Mouse (Mus musculus) kidney, postnatal 36 days (tissue): ENCODE data around the gene Ptbp2.
A peak's percentile ranks its signal among the peaks of the same experiment; 100 is the strongest.

Experiments used
- DNase-seq, 2 experiments: peaks; one replicate each; pipeline ENCODE4 v3.0.0; 2021 to 2022; ENCODE audit warnings: mixed read lengths in 2 of 2

Ptbp2 gene

DNA sequence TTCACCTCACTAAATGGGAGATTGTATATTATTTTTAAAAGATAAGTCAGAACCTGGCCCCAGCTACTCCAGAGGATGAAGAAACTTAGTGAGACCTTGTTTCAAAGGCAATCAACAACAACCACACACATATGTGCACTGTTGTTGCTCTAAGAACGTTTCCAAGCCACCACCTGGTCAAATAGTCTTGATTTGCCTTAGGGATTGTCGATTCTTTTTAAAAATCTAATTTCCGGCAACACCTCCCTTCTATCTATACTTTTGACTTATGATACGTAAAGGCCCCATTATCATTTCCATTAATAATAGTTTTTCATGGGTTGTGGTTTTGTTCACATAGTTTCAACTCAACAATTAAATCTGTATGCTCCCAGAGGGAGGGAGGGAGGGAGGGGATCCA, at the start of gene Ptbp2:
Gene Ptbp2, minus strand, starts transcription at position 101 of the 400 bp plus-strand sequence.
- no peak for DNase-seq

DNA sequence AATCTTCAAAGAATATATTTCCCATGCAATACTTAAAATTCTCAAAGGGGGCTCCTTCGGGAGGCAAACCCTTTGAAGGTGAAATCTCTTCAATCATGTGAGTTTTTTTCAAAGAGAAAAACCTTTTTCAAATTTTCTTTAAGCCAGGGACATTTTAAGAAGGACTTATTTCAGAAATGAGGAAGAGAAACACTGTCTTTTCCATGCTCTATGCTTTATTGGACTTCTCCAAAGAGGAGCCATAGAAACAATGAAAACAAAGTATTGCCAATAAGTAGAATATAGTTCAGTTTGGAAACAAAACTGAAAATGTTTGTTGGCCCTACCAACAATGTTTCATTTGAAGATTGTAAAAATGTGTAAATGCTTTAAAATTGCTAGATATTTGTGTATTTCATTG, 30.4 kb upstream of the Ptbp2 start:
- no peak for DNase-seq

DNA sequence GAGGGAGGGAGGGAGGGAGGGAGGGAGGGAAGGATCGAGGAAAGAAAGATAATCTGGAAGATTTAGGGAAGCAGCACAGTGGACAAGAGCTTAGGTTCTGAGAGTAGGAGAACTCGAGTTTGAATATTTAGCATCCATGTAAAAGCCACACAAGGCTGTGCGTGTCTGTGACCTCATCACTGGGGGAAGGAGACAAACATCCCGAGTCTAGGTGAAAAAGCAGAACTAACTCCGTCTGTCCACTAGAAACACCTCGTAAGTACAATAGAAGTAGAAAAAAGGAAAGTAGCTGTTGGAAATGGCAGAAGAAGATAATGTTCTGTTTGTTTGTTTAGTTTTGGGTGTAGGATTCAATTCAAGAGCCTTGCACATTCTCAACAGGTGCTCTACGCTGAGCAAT, 21.9 kb upstream of the Ptbp2 start:
- DNase-seq, result no peak

DNA sequence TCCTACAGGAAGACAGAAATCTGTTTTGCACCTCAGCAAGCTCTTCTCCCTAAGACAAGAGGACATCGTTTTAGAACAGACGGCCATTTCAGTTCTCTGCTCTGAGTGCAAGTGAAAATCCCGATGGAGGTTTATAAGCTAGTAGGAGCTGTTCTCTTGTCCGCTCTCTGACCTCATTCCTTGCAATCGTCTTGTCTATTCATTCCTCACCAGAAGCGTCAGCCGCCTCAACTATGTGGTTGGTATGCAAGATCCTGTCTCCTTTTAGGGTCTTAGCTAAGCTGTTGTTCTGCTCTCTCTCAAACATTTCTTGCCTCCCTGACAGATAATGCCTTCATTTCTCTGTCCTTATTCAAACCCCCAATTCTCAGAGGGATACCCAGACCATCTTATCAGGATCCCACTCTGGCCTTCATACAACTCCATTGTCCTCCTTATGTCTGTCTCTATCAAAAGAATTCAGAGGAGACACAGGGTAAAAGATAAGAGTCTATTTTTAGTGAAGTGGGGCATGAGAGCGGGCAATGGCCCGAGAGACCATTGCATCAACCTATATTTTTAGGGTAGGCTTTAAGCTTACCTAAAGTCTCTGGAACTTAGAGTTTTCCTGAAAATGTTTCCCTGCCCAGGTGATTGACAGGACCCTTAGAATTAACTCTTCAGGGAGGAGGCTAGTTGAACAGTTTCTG, 10.6 kb upstream of the Ptbp2 start:
- no peak for DNase-seq

DNA sequence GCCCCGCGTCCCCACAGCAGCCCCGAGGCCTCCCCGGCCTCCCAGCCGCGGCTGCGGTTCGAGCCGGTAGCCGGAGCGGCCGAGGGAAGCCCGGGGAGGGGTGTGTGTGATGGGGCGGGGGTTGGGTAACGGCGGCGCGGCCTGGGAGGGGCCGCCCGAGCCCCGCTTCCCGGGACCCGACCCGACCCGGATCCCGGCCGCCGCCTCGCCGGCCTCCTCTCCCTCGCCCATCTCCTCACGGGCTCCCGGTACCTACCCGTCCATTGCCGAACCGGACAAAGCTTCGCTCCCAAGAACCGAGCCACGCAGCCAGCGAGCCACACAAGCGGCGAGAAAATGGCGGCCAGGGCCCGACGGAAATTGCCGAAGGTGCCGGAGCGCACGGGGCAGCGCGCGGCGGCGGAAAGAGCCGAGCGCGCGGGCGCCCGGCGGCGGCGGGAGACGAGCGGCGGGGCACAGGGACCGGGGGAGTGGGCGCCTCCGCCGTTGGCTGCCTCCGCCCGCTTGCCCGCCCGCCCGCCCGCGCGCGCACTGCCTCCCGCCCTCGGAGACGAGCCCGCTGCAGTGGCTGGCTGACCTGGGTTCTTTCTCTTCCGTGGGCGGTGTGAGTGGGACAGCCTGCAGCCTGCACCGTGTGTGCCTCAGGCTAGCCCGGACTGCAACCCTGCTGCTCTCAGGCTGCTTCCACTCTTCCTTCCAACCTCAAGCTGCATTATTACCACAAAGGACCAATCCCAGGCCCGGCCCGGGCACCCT, 1.1 kb downstream of the Ptbp2 start:
- DNase-seq, result peak; percentile 87 to 95

DNA sequence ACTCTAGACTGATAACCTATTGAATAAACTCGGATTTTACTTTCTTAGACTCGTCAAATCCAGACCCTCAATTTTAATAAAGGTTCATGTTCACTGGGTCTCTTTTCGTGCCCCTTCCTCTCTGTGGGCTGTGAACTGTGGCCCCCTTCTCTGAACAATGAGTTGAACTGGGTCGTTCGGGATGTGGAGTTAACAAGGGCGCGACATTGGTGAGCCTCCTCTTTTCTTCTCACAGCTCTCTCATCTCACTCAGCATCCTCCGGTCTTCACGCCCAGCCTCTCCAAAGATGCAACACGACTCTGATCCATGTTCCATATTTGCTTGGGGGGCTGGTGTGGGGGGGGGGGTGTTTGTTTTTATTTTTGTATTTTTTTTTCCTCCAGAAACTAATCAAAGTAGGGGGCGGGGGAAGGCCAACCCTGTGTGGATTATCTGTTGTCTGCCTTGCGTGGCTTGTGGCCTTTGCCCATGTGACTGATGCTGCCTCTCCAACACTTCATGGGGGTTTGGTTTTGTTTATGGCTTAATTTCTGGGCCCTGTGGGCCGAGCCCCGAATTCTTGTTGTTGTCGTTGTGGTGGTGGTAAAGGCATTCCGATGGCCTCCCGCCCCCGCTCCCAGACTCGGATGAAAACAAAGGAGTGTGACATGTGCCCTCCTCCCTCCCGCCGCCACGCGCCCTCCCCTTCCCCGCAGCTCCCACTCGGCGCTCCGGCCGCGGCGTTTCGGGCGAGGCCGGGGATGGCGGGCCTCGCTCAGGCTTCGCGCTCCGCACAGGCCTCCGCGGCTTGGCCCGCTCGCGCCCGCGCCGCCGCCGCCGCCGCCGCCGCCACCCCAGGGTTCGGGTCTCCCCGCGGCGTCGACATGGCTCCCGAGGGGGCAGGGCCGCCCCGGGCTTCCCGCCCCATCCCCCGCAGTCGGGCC, 2.0 kb downstream of the Ptbp2 start:
- DNase-seq, result peak; percentile 45 to 66

DNA sequence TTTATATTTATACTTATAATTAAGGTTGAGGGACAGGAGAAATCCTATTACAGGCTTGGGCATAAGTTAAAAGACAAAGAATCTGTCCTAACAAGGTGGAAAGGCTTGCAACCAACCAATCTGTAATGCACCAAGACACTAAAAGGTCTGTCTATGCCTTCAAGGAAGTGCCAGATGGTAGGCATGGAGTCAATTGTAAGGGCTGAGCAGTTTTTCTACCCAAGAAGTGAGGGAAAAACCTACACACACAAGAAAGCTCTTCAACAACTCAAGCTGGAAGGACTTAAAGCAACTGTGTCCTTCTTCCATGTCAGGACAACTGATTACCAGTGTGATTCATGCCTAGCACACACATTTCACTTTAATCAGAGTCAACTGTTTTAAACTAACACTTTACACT, 3.4 kb downstream of the Ptbp2 start:
- DNase-seq, result no peak

DNA sequence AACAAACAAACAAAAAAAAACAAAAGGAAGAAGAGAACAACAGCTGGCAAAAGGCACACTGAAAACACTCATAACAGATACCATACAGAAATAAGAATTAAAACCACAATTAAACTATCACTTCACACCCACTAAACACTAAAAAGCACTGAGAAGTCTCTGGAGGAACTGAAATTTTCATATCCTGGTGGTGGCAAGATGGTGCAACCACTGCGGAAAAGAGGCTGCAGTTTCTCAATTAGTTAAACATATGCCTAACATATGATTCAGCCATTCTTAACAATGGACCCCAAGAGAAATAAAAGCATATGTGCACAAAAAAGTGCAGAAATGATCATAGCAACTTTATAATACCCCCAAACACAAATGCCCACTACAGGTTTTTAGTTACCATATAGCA, 5.0 kb downstream of the Ptbp2 start:
- no peak for DNase-seq

DNA sequence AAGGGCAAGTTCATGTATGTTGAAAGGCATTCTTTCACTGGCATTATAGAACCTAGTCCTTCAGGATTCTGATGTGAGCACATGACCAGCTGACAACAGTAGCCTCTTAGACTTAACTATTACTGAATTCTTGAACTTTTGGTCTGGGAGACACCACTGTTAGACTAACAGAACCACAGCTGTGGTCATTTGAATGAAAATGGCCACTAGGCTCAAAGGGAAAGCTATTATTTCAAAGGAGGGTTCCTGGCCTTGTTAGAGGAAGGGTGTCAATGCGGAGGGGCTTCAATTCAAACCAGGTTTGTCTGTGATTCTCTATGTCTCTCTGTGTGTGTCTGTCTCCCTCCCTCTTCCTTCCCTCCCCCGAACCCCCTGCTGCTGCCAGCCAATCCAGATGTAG, 5.8 kb downstream of the Ptbp2 start:
- DNase-seq, result no peak

DNA sequence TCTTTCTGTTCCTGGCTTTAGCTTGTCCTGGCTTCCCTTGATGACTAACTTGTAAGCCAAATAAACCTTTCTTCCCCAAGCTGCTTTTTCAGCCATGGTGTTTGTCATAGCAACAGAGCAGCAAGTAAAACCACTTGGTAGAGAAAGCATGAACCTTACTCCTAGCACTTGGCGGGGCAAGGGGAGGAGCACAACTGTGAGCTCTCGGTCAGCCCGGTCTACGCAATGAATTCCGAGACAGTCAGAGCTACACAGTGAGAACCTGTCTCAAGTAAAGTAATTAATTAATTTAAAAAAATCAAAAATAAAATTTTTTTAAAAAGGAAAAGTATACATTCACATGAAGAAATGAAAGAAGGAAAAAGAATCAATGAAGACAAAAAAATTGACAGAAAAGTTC, 8.1 kb downstream of the Ptbp2 start:
- DNase-seq, result peak; percentile 43 to 47

DNA sequence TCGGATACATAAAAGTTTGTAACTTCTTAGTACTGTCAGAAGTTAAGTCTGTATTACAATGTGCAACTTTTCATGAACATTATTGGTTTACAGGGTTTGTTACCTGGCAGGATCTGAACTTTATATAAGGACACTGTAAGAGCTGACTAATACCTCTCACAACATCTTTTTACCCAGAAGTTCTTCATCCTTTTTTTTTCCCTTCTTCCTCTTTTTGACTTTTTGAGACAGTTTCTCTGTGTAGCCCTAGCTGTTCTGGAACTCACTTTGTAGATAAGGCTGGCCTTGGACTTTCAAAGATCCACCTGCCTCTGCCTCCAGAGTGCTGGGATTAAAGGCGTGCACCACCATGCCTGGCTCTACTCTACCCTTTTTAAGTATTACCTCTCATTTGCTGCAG, 11.5 kb downstream of the Ptbp2 start:
- no peak for DNase-seq

DNA sequence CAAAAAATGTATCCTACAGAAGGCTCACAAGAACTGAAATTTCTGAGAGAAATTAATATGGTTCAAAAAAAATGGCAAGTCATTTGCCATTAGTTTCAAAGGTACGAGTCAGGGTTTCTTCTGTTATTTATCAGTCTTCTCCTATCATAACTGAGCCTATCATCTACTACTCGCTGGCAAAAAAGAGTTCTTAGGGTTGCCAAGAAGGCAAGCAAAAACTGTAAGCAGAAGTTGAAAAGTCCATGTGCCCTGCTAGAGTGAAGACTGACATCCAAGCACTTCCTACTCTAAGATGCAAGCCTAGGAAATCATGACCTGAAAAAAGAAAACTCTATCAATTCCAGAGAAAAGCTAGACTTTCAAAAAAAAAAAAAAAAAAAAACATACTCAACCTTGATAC, 20.5 kb downstream of the Ptbp2 start:
- no peak for DNase-seq

DNA sequence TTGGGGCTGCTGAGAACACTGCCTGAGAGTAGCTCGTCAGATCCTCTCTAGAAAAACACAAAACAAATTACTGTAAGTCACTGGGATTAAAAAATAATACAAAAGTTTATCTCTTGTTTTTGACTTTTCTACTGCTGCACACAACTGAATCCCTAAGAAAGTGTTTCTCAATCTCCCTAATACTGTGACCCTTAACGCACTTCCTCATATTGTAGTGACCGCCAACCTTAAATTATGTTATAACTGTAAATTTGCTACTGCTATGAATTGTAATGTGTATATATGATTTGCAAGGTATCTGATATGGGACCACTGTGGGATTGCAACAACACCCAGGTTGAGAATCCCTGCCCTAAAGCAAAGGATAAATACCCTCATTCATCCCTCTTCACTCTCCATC, 22.5 kb downstream of the Ptbp2 start:
- DNase-seq, result no peak

DNA sequence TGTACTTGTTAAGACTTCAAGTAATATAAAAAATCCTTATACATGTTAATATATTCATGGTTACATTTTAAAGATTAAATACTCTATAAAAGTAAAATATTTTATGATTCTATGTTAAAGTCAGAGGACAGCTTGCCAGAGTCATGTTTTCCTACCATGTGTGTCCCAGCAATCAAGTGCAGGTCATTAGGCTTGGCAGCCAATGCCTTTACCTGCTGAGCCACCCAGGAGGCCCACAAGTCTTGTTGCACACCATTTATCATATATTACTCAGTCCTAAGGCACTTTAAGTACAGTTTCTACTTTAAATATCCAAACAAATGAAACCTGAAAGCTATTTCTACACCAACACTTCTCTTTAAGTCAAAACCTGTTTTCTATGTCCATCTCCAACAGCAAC, 30.5 kb downstream of the Ptbp2 start:
- DNase-seq, result no peak

DNA sequence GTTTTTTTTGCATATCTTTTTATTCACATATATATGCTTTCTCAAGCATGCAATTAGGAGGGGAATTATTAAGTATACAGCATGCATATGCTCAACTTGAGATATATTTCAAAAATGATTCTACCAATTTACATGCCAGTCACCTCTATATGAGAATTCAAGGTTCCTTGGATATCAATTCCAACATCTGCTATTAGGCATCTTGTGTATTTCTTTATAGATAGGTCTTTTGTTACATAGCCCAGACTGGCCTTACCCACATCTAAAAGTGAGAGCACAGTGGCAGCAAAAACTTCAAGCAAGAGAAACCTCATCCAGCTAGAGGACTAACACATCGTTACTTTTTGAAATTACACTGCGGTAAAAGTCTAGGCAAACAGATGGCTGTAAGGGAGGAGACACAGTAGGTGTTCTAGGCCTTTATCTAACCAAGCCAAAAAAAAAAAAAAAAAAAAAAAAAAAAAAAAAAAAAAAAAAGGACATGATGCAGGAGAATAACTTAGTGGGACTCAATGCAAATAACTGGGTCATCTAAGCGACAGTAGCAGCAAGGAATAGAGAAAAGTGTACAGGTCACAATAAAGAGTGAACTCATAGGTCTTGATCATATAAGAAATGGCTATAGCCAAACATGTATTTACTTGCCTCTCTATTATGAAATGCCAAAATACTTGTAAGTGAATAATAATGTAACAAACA, 34.6 kb downstream of the Ptbp2 start:
- DNase-seq, result no peak

DNA sequence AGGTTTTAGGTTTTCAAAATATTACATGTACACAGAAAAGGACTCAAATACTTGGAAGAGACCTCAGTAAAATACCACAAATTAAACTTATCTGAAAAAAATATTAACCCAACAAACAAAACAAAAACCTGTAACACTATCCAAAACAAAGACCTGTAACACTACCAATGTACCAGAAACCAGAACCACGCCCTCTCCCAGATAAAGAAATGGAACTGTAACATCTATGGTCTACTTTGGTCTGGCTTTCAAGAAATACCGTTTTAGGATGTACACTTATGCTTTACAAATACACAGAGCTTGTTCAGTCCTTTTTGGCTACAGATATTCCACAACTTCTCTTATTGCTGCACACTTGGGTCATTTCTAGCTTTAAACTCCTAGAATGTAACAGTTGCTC, 35.1 kb downstream of the Ptbp2 start:
- DNase-seq, result no peak

DNA sequence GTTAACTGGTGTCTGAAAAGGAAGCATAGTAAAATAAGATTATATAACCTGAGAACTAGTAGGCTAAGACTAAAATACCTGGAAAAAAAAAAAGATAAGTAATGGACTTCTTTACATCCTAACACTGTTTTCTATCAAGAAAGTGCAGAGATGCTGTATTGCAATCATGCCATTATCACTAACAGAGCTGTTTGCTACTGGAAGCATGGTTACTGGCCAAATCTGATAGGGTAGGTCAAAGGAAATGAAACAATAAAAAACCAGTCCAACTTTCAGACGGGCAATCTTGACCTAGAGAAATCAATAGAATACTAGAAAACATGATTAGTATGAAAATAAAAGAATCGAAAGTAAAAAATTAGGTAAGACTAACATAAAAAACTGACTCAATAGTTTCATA, 37.6 kb downstream of the Ptbp2 start:
- no peak for DNase-seq

DNA sequence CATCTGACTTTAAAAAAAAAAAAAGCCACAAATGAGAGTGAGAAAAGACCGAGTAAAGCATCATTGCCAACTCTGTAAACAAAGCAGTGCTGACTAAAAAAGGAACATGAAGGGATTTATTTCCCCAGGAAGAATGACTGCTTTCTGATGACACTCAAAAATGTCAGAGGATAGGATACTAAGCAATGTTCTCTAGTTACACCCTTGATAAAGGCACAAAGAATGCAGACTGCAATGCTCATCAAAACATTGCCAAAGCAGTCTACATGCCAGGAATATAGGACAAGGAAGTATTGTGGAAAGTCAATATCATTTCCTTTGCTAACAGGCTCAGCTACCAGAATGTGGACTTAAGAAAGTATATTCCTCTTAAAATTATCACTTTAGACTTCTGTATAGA, 38.5 kb downstream of the Ptbp2 start:
- no peak for DNase-seq

DNA sequence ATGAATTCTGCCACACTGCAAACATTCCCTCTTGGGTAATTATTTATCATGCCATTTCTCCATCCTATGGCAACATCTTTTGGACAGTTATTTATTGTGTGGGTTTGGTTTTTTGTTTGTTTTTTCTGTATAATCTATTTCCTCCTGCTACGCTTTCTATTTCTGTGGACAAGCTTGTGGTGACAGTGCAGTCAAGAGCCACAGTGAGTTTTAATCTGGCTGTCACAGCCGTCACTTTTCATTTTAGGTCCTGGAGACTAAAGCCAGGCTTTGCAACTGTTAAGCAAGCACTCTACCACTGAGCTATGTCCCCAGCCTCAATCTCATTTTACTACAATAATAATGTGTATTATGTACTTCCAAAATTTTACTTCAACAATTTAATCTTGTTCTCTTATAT, 54.4 kb downstream of the Ptbp2 start:
- DNase-seq, result no peak

DNA sequence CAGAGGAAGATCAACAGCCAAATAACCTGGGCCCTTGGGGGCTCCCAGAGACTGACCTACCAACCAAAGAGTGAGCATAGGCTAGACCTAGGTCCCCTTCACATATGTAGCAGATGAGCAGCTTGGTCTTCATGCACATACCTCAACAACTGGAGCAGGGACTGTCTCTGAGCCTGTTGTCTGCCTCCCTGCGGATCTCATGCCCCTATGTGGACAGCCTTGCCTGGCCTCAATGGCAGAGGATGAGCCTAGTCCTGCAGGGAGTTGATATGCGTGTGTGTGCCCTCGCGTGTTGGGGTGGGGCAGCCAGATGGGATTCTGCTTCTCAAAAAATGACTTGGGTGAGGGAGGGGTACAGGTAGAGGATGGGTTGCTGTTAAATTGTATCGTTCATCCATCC, 72.2 kb downstream of the Ptbp2 start:
- DNase-seq, result no peak

DNA sequence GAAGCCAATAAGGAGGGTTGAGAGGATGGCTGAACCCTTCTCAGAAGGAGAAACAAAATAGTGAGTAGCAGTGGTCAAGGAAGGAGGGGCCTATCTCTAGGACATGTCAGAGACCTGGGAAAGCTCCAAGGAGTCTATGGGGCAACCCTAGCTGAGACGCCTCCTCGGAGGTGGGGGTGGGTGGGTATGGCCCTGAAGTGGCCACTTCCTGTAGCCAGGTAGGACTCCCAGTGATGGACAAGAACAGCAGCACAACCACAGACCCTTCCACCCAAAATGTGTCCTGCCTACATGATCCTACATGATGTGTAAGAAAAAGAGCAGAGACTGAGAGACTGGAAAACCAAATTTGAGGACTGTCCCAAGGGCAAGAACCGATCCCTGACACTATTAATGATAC, 72.8 kb downstream of the Ptbp2 start:
- DNase-seq, result no peak

DNA sequence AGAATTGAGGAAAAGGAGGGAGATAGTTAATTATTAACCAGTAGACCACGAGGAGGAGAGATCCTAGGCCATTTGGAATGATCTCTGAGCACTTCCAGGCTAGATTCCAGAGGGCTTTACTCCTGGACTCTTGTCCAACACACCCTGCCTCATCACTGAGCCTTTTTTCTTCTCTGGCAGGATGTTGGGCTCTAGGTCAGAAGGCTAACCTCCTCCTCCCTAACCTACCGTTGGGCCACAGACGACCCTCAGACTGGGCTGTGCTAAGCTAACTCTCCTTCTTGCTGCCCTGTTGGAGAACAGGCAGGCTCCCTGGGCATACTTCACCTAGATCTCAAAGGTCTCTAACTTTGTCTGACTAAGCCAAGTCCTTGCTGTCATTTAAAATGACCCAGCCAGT, 82.8 kb downstream of the Ptbp2 start:
- DNase-seq, result peak; percentile 69 to 86

DNA sequence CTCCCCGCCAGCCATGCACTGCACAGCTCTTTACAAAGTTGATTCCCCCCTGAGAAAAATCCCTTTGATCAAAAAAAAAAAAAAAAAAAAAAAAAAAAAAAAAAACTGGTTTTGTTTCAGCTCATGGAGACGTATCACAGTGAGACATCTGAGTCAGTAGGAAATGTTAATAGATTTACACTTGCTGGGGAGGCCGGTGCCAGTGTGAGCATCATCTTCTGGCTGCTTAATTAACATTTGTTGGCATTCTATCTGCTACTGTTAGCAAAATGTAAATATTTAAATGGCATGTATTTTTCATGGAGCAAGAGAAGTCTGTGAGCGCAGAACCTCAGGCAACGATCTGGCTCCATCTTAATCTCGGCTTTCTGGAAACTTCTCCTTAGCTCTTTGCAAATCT, 99.5 kb downstream of the Ptbp2 start:
- DNase-seq, result no peak
